Mouse (Mus musculus): ENCODE measurements around the gene Olfr1377. TPM values are rescaled to one million over a fixed set of nuclear protein-coding genes. Genes with fewer than 3 reads are reported as not detected.
"Not testable (repeated sequence)": the region's sequence is repeated elsewhere in the genome, so short reads cannot be mapped to it uniquely, and the experiment has no call there.

Gene Olfr1377
- not detected for polyA plus RNA-seq (2017; shearing (Covaris generic))

DNA sequence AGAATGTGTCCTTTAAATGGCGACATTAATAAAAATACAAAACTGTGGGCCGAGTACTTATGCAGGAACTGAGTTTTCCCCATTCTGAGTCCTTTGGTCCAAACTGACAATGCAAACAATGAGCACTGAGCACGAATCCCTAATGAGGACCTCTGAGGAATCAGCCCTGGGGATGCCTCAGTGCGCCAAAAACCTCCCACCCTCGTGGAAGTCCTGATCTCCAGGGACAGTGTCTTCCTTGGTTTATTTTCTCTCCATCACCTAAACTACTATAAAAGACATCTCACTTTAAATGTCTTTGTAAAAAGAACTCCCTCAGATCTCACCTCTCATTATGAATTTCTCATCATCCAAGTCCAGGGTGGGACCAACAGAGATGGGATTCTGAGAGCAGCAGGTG is at the start of gene Olfr1377:
Gene Olfr1377 (plus strand): TSS at position 301 of the 400 bp plus-strand sequence.
- ATAC-seq = no peak

DNA sequence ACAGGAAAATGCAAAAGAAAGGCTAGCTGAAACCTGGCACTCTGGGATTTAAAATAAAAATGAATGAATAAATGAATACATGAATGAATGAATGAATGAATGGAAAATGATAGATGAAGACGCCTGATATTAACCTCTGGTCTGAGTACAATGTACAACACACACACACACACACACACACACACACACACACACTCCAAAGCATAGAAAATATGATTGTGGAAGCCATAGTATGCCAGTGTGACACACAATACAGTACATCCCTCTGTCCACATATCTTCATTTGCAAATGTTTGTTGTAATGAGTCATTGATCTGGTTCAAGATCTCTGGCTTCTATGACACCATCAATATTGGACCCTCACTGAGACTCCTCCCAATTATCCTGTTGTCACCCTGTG is 49.7 kb upstream of the Olfr1377 start:
- no peak for ATAC-seq

DNA sequence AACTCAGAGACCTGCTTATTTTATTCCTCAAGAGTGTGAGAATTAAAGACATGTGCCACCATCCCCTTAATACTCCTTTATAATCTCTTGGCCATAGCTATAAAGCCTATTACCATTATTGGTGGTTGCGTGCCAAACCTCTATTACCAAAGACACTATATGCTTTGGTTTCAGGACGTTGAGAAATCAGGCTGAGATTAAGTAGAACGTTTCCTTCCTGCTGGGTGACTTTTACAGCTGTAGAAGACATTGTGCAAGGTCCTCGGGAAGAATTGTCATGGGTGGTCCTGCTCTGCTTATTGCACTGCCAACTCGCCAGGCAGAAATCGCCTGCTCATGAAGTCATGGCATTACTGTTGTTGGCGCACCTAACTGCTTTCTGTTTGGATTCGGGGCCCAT is 43.3 kb upstream of the Olfr1377 start:
- ATAC-seq = no peak

DNA sequence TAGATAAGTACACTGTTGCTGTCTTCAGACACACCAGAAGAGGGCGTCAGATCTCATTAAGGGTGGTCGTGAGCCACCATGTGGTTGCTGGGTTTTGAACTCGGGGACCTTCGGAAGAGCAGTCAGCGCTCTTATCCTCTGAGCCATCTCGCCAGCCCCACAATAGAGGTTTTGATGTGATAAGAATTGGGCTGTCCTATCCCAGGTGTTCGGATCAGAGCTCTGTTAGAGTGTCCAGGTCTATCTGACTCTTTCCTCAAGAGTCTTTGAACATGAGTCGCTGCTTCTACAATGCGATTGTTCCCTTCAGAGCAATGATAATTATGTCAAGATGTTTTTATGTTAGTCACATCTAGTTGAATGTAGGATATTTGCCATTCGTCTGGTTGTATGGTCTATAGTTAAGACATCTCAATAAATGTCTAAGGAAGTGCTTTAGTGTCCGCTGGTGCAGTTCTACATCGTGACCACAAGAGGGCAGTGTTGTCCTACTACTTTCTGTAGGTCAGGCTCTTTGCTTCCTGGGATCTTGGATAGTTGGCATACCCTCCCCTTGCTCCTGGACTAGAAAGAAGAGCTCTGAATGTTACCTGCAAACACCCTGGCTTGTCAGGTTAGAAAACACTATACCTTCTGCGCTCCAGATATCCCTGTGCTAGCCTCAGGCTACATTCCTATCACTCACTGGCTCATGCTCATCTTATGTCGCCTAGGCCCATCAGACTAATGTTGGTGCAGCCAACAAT is 42.0 kb upstream of the Olfr1377 start:
- no peak for ATAC-seq

DNA sequence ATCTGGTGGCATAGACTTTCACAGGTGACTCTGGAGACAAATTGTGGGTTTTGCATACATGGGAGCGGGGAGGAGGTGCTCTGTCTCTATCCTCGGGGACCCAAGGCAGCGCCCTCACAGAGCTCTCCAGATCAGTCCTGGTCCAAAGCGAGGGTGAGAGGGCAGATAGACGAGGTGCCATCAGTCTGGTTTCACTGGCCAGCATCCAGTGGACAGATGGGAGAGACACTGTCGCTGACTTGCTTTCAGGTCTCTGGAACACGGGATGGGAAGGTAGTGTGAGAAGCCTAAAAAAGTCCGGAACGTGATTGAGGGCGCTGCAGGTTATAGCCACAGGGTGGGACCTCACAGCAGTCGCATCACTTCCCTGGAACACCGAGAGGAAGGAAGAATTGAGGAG is 39.4 kb upstream of the Olfr1377 start:
- no peak for ATAC-seq

DNA sequence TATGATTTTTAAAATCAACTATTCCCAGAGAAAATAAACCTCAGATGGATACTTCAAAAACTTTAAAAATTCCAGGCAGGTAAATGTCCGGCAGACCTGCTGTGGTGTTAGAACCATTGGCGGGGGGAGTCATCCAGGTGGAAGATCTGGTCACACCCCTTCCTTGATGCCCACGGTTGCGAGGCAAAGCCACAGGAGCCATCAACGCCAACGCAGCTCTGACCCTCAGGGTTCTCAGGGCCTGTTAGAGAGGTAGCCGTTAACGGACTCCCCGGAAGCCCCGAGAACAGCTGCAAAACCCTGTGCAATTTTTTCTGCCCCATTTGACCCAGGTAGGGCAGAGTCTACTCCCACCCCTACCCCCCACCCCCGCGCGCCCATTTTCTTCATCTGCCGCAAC is 38.3 kb upstream of the Olfr1377 start, which contains the start of gene 4933414I15Rik:
Gene 4933414I15Rik (minus strand): TSS at position 260 of the 400 bp plus-strand sequence.
- ATAC-seq = no peak

DNA sequence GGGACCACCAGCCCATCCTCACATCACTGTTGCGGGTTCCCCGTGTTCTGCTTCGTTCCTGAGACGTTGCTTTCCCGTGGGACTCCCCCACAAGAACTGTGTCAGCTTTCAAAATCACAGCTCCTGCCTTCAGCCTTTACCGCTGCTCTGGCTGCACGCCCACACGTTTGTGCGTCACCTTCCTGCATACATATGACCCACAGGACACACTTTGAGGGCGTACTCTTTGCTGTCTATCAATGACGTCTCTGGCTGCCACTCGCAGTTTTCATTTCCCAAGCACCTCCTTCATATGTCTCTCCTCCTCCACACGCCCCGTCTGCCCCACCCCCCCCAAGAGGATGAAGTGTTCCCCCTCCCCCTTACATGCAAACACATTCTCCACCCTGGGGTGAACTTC is 29.5 kb upstream of the Olfr1377 start:
- ATAC-seq = no peak

DNA sequence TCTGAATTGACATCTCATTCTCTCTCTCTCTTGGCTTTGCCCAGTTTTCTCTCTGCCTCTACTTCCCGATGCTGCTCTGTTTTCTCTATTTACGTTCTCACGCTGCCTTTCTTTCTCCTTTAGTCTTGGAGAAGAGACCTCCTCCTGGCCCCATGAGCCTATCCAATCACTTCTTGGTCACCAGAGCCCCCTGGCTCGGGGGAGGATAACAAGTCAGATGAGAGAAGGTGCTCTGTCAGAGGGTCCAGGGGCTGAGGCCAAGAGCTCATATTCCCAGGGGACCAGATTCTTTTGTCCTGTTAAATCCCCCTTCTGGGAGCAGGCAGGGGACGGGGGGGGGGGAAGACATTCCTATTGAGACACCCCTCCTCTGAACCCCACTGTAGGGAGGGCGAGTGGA is 28.1 kb upstream of the Olfr1377 start, which contains the start of gene Prop1:
Gene Prop1 (minus strand): TSS at position 101 of the 400 bp plus-strand sequence.
- ATAC-seq = no peak

DNA sequence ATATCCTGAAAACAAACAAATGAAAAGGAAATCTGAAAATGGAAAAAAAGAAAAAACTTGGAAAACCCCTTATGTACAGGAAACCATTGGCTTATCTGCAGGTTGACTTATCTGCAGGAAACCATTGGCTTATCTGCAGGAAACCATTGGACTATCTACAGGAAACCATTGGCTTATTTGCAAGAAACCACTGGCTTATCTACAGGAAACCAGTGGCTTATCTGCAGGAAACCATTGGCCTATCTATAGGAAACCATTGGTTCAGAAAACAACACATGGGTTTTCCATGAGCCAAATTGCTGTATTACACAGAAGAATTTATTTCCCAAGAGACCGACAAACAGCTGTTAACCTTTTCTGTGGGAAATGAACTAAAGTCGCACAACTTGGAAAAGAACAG is 16.9 kb upstream of the Olfr1377 start:
- no peak for ATAC-seq

DNA sequence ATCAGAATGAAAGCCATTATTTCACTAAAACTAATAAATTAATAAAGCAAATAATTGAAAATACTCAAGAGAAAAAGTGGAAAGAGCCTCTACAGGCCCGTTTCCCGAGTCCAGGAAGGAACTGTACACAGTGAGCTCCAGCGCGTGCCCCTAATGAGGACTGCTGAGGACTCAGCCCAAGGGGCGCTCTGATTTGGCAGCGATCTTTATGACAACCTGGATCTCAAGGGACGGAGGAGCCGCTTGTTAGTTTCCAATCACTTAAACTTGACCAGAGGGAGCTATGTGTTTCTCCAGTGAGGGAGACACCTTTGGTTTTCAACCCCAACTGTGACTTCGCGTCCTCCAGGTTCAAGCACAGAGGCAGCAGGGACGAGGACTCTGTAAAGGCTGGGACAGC is 15.5 kb upstream of the Olfr1377 start, which contains the start of gene Olfr1378:
Gene Olfr1378 (plus strand): TSS at position 301 of the 400 bp plus-strand sequence.
- no peak for ATAC-seq

DNA sequence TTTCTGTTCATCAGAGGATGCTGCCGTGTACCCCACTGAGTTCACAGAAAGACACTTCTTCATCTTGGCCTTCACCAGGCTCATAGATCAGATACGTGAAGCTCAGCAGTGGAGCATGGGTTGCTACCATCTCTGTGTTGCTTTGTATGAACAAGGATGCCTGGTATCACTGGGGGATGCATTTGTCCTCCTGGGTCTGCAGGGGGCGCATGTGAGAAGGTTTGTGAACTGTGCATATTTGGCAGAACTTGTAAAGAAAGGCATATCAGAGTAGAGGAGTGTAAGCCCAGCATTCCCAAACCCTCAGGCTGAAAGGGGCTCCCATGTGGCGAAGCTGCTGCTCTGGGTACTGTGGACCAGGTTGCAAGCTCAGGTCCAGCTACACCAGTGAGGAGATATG is 4.6 kb upstream of the Olfr1377 start:
- ATAC-seq = no peak

DNA sequence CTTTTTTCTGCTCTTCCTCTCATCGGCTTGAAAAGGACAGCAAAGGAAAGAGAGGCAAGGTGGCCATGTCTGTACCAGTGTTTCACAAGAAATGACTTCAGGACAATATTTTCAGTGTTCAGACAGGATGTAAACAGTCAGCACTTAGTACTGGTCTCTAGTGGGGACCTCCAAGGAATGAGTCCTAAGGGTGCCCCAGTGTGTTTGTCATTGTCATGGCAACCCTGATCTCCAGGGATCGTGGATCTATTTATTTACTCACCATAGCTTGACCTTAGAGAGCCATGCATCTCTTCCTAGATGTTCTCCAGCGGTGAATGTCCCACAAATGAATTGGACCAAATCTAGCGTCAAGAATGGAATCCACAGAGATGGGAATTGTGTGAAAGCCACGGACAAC is 21.5 kb downstream of the Olfr1377 start, which contains the start of gene Olfr51:
Gene Olfr51 (plus strand): TSS at position 301 of the 400 bp plus-strand sequence.
- ATAC-seq = no peak

DNA sequence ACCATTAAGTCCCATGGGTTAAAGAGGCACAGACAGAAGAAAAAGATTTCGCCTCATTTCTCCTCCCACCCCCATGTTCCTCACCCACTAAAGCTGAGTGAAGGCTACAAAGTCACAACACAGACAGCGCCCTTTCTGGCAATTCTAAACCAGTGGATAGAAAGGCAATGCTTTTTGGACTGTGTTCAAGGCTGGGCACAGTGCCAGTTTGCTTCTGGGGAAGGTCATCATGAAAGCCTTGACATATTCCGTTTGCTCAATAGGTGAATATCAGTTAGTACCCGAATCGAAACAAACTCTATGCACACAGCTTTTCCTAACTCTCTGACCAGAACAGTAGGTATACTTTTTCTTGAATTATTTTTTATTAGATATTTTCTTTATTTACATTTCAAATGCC is 30.1 kb downstream of the Olfr1377 start:
- no peak for ATAC-seq

DNA sequence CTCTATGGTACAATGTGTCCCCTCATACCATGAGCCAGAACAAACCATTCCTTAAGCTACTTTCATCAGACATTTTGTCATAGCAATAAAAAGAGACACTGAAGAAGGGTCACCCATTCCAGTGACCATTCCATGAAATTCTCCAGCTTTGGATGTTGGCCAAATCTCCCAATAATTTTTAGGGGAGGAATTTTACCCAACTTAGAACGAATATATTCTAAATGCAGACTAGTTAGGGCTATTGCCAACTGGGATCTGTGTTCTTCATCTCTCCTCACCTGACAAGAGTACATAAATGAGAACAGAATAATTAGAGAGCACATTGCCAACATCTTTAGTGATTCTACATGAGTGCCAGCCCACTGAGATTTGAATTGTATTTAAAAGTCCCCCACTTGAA is 32.2 kb downstream of the Olfr1377 start, which contains the start of gene Olfr54:
Gene Olfr54 (plus strand): TSS at position 301 of the 400 bp plus-strand sequence.
- ATAC-seq = no peak

DNA sequence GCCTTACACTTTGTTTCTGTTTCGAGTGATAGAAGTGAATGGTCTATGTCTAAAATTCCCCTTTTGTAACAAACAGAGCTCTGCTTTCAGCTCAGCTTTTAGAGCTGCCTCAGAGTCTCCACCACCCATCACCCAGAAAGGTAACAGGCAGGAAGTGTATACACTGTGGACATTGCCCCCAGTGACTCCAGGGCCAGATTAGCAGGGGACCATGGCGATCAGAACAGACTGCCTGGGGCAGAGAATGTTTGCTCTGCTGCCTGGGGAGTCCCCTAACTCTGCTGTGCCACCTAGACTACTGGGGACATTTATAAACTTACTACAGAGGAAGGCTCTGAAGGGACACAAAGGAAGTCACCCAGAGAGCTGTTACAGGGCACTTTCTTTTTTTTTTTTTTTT is 34.6 kb downstream of the Olfr1377 start:
- no peak for ATAC-seq

DNA sequence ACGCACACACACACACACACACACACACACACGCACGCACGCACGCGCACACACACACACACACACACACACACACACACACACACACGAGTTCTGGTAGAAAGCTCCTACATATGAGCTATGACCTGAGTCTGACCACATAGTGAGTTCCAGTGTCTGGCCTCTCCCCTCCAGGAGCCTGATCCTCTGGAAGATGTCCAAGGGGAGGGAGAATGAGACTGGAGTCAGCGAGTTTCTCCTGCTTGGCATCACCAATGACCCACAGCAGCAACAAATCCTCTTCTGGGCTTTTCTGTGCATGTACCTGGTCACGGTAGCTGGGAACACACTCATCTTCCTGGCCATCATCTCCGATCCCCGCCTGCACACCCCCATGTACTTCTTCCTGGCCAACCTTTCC is 45.0 kb downstream of the Olfr1377 start:
- ATAC-seq = not testable (repeated sequence)

DNA sequence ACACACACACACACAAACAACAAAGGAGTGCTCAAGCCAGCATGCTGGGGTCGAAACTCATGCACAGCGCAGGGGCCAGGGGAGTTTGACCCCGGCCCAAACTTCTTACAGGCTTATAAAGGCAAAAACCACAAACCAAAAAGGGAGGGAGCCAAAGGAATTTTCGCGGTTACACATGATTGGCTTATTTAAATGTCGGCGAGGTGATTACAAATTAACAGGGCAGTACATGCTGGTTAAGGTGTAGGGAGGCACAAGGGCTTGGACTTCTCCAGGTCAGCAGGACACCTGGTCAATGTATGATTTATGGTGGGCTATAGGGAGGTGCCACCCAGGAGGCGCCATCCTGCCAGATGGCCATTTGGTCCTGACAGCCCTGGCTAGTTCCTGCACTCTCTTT is 47.6 kb downstream of the Olfr1377 start:
- ATAC-seq = not testable (repeated sequence)

DNA sequence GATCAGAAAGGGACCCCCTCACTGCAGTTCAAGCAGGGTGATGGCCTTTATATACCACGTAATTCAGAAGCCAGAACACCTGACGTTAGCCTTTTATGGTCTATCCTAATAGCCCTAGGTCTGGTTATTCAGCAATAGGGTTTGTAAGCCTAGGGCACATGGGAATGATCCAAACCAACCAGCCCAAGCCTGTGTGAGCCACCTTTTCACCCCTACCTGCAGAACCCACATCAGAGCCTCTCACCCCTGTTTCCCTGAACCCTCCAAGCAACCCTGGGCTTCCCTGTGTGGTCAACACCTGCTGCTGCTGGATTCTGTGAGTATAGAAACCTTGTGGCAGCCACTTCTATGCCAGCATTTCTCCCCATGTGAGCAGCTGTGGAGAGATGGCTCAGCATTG is 48.5 kb downstream of the Olfr1377 start:
- ATAC-seq = no peak

DNA sequence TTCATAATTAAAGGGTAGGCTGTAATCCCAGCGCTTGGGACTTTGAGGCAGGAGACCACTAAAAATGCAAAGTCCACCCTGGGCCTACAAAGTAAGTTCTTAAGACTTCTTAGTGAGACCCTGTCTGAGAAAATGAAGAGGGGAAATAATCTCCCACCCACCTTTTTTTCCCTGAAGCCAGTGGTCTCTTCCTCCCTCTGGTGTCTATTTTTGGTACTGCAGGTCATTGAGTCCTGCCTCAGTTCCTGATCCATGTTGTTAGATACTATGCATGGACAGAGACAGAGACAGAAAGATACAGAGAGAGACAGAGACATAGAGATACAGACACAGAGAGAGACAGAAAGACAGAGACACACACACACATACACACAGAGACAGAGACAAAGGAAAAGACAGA is 51.1 kb downstream of the Olfr1377 start:
- ATAC-seq = no peak

DNA sequence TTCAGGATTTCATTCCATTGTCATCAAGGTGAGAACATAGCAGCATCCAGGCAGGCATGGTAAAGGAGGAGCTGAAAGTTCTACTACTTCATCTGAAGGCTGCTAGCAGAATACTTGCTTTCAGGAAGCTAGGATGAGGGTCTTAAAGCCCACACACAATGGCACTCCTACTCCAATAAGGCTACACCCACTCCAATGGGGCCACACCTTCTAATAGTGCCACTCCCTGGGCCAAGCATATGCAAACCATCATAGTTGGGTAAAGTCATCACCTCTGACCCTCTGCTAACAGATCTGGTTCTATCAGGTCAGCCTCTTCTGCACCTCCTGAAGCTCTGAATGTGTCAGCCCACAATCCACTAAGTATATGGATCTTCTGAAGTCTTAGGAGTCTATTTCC is 52.4 kb downstream of the Olfr1377 start:
- ATAC-seq = not testable (repeated sequence)

DNA sequence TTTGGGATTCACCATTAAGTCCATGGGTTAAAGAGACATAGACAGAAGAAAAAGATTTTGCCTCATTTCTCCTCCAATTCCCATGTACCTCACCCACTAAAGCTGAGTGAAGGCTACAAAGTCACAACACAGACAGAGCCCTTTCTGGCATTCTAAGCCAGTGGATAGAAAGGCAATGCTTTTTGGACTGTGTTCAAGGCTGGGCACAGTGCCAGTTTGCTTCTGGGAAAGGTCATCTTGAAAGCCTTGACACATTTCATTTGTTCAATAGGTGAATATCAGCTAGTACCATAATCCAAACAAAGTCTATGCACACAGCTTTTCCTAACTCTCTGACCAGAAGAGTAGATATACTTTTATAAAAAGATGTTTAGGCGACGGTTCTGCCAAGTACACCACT is 54.2 kb downstream of the Olfr1377 start:
- ATAC-seq = no peak

All from activated CD4-positive, CD25-positive, alpha-beta regulatory T cell, adult 4 months (primary cell).